Mouse (Mus musculus) heart, postnatal 0 days (tissue): ENCODE measurements at regions not wholly inside any gene's neighbourhood (a gene's known extent, or its start where the extent isn't known, plus 50 kb on each side); places are given as distances from the start of the nearest gene placed in this dataset.

Source experiments
- CTCF ChIP-seq: IDR thresholded peaks from 2 replicates; pipeline ENCODE4 v1.5.1; 2016; ENCODE audit warnings: antibody characterized with exemption, control low read depth, low read depth
- EP300 ChIP-seq: IDR thresholded peaks from 2 replicates; pipeline ENCODE4 v1.6.1; 2016; ENCODE audit warnings: antibody characterized with exemption, low read depth

GRCm38 (mm10) chr9:41469414-41469813 lies 307.9 kb upstream of the Ubash3b start:
- TF ChIP-seq EP300, result no peak
- TF ChIP-seq CTCF, result no peak
